In the genomic region with DNA sequence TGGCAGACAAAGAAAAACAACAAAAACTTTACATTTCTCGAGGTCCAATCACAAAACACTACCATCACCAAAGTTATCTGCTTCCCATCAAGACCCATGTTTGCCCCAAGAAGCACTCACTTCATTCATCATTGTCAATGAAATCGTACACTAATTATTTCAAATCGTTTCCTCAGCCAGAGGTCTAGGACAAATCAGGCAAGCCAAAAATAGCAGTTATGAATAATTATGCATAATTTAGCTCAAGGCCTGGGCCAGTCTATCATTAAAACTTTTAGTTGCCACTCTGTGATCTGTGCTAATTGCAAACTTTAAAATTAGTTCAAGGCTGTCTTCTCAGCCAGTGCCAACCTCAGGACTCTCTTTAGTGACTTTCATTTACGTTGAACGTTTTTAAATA, we compare ENCODE assay signal across 13 mouse cellular contexts.
DNase-seq lines count a peak whose midpoint lies in the region.
"Had no signal": no experiment of that assay in that cellular context is flagged by ENCODE, and none has a peak within 500 bp of the region (broad histone marks: within the 10 kb centered on the region; RNA-seq: fewer than 3 reads in every experiment).

No protein-coding gene starts in this region.

- peak; percentile 50 for DNase-seq in Muller cell, postnatal 12 days (ENCODE audit: inconsistent ontology term)
- peak; percentile 30 for DNase-seq in forelimb bud, embryonic 11.5 days (ENCODE audit: low read depth, low spot score)
- peak; percentile 82 for DNase-seq in retina, postnatal 1 day
- DNase-seq in cerebellum, adult 11-12 months = no peak
- DNase-seq in natural killer cell, adult 2 months (ENCODE audit: low spot score in 2 of 2) = no peak
- DNase-seq: adrenal gland, adult 8-10 months; adrenal gland, postnatal 14 days; adrenal gland, postnatal 36 days; cerebellum, adult 18-20 months; cerebellum, adult 8-10 months; cerebellum, adult 9-11 months; cerebellum, postnatal 14 days; cerebellum, postnatal 36 days had no signal

Comparison
In these comparisons a context has a peak if more than half of its experiments do, and no peak if none do; other contexts are left out.
1. DNase-seq: peak in Muller cell, postnatal 12 days (single experiment), forelimb bud, embryonic 11.5 days (single experiment) and retina, postnatal 1 day (single experiment); none in cerebellum, adult 11-12 months (single experiment) and natural killer cell, adult 2 months (0 of 2).